Mouse (Mus musculus) midbrain, postnatal 0 days (tissue): ENCODE results near the gene Mxra7. TPM values are rescaled to one million over a fixed set of nuclear protein-coding genes. Genes with fewer than 3 reads are reported as not detected.
A peak's percentile ranks its signal among the peaks of the same experiment; 100 is the strongest.

ENCODE experiments used
- ATAC-seq: fragments of 200-750 bp; cut with Nextera tagmentation; 2 replicates; pipeline ENCODE4 v1.8.0; 2017; ENCODE audit warnings: moderate number of reproducible peaks, mild to moderate bottlenecking, moderate TSS enrichment, moderate library complexity; ENCODE audit not compliant: low FRiP score
- DNase-seq: peaks from one replicate; pipeline ENCODE4 v3.0.0-alpha.2; 2015; ENCODE audit warnings: low spot score
- H3K27ac ChIP-seq: fragments of 300-500 bp; sonication (generic); 2 replicates; pipeline ENCODE4 v1.5.1; 2014; ENCODE audit warnings: low read depth, mild to moderate bottlenecking, low read length, mixed read lengths
- H3K27me3 ChIP-seq: fragments of 300-500 bp; sonication (generic); 2 replicates; pipeline ENCODE4 v1.6.1; 2014; ENCODE audit warnings: low read length, control low read depth, mixed read lengths; ENCODE audit not compliant: insufficient read depth
- H3K36me3 ChIP-seq: fragments of 300-500 bp; sonication (generic); 2 replicates; pipeline ENCODE4 v1.6.1; 2014; ENCODE audit warnings: low read length, control low read depth, mixed read lengths; ENCODE audit not compliant: insufficient read depth
- H3K4me1 ChIP-seq: fragments of 300-500 bp; sonication (generic); 2 replicates; pipeline ENCODE4 v1.6.1; 2014; ENCODE audit warnings: mild to moderate bottlenecking, control low read depth, antibody characterized with exemption, low read length, mixed read lengths; ENCODE audit not compliant: insufficient read depth
- H3K4me2 ChIP-seq: fragments of 300-500 bp; sonication (generic); 2 replicates; pipeline ENCODE4 v1.6.1; 2014; ENCODE audit warnings: low read depth, mild to moderate bottlenecking, low read length, mixed read lengths; ENCODE audit not compliant: poor library complexity, severe bottlenecking
- H3K4me3 ChIP-seq: fragments of 300-500 bp; sonication (generic); 2 replicates; pipeline ENCODE4 v1.5.1; 2014; ENCODE audit warnings: low read depth, mild to moderate bottlenecking, low read length, moderate library complexity
- H3K9ac ChIP-seq: fragments of 300-500 bp; sonication (generic); replicated peaks from 2 replicates; pipeline ENCODE4 v1.6.1; 2014; ENCODE audit warnings: mild to moderate bottlenecking, low read length, moderate library complexity, mixed read lengths; ENCODE audit not compliant: poor library complexity, severe bottlenecking
- H3K9me3 ChIP-seq: fragments of 300-500 bp; sonication (generic); 2 replicates; pipeline ENCODE4 v1.6.1; 2016; ENCODE audit warnings: low read length, control low read depth
- CTCF ChIP-seq: IDR thresholded peaks from 2 replicates; pipeline ENCODE4 v1.5.1; 2016; ENCODE audit warnings: antibody characterized with exemption, mild to moderate bottlenecking
- WGBS: fragments of 180-500 bp; shearing (Covaris S2); extraction: QIAGEN DNeasy Blood & Tissue Kit; methylation state at CpG from one replicate; pipeline ENCODE4 v1.1.7; 2014; 5-methylcytosine and 5-hydroxymethylcytosine counted together
- polyA plus RNA-seq: library from polyadenylated mRNA; unstranded; fragments of >200 nt; fragmentation: Nextera tagmentation; extraction: Ambion mirVana; gene quantifications from 2 replicates; pipeline ENCODE4 v1.2.1, GENCODE M21; 2015
- total RNA-seq: library from RNA; depleted of rRNA; stranded (reverse); fragments of >200 nt; gene quantifications from 2 replicates; pipeline ENCODE4 v1.2.3, GENCODE M21; 2014; rRNA removed

The Mxra7 gene
- total RNA-seq (23.3 and 39.1 TPM in 2 replicates), polyA plus RNA-seq (29.3 and 32.1 TPM in 2 replicates)

DNA sequence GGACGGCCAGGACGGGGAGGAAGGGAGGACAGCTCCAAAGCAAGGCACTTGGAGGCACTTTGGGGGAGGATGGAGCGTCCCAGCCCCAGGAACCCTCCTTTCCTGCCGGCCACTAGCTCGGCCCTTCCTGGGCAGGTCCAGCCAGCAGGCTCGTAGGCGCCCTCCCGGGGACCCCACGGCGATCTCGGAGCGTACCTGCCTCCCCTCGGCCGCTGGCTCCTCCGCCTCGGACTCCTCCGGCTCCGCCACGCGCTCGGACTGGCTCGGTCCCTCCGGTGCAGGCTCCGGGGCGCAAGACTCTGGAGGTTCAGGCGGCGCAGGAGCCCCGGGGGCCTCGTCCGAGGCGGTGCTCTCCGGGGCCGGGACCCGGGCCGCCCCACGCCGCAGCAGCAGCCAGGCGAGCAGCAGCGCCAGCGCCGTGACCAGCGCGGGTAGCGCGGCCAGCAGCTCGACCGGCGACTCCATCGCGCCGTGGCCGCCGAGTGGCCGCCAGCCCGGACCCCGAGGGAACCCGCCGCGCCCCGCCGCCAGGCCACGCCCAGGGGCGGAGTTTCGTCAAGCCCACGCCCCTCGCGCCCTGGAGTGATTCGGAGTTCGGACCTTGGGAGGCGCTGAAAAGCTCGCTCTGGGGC lies at the start of gene Mxra7:
Gene Mxra7, minus strand, starts transcription at position 513 of the 632 bp plus-strand sequence.
- Histone ChIP-seq H3K4me3 (peak within 1 kb of the TSS; percentile 67), H3K4me2 (peak within 1 kb of the TSS; percentile 91), H3K9ac (peak within 1 kb of the TSS; percentile 74), H3K27me3 (no peaks in the 10 kb centered on the region), H3K27ac (peak within 1 kb of the TSS; percentile 57), H3K4me1 (peaks cover 6% of the 10 kb centered on the region; the same call in 1 of the 2 replicates), H3K9me3 (no peaks in the 10 kb centered on the region), H3K36me3 (no peaks in the 10 kb centered on the region)
- ATAC-seq = peak; percentile 53; the same call in 1 of the 2 replicates
- WGBS = 1% methylated on average over 69 of the region's 71 CpGs
- DNase-seq = peak; percentile 66
- TF ChIP-seq CTCF = no peak

DNA sequence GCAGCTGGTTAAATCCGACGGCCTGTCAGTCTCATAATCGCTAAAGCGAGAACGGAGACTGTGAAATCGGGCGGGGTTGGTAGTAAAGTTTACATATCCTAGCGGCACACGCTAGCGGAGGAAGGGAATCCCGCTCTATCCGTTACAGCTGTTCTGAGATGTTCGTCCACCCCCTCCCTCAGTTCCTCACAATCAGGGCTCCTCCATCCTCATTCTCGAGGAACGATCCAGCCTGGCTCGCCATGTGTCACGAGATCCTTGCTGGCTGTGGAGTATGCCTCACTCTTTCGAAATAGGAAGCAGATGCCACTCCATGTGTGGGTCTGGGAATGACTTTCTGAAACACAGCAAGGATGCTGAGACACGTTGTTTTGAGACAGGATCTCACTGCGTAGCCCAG lies 46.1 kb upstream of the Mxra7 start:
- DNase-seq (no peak), ATAC-seq (no peak)
- Histone ChIP-seq H3K9me3 (no peaks in the 10 kb centered on the region), H3K27me3 (no peaks in the 10 kb centered on the region), H3K36me3 (peaks cover 33% of the 10 kb centered on the region), H3K27ac (no peak overlapping the region), H3K9ac (no peak overlapping the region), H3K4me1 (no peaks in the 10 kb centered on the region), H3K4me3 (no peak overlapping the region), H3K4me2 (no peak overlapping the region)
- WGBS = 93% methylated on average over 20 of the region's 20 CpGs
- TF ChIP-seq CTCF = no peak

DNA sequence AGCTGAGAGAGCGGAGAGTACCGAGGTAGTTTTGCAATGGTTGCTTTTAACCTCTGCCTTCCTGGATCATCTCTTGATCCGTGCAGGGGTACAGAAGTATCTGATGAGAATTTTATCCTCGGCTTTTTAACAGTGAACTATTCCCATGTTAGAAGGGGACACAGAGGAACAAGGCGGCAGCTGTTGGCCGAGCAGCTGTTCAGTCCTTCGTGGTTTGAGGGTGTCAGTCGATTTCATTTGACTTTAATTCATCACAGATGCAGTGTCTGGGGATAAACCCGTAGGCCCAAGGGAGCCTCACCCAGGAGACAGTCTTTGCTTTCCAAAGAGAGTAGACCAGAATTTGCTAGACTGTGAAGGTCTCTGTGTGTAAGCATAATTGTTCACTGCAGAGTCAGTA lies 43.7 kb upstream of the Mxra7 start:
- no peaks in the 10 kb centered on the region for H3K27me3 ChIP-seq
- TF ChIP-seq CTCF = no peak
- no peak overlapping the region for H3K4me3 ChIP-seq
- no peaks in the 10 kb centered on the region for H3K9me3 ChIP-seq
- WGBS = 88% methylated on average over 9 of the region's 9 CpGs
- no peak overlapping the region for H3K9ac ChIP-seq
- no peak overlapping the region for H3K4me2 ChIP-seq
- no peak overlapping the region for H3K27ac ChIP-seq
- DNase-seq = no peak
- ATAC-seq = no peak
- H3K4me1 ChIP-seq = no peaks in the 10 kb centered on the region
- H3K36me3 ChIP-seq = peaks cover 43% of the 10 kb centered on the region

DNA sequence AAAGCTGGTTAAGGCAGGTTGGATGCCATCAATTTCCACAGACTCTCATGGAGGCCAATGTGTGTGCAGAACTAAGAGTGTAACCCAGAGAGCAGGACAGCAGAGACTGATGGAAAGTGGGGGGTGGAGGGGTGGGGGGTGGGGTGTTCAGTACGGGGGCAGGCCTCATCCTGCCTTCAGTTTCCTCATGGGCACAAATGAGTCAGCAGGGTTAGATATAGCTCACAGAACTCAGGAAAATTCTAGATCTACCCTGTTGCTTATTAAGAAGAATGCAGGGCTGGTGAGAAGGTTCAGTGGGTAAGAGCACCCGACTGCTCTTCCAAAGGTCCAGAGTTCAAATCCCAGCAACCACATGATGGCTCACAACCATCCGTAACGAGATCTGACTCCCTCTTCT lies 41.8 kb upstream of the Mxra7 start:
- no peaks in the 10 kb centered on the region for H3K27me3 ChIP-seq
- H3K9ac ChIP-seq = no peak overlapping the region
- no peak overlapping the region for H3K4me3 ChIP-seq
- H3K4me2 ChIP-seq = no peak overlapping the region
- no peaks in the 10 kb centered on the region for H3K4me1 ChIP-seq
- TF ChIP-seq CTCF = no peak
- WGBS = 92% methylated on average over 4 of the region's 4 CpGs
- H3K9me3 ChIP-seq = no peaks in the 10 kb centered on the region
- DNase-seq = no peak
- no peak for ATAC-seq
- no peak overlapping the region for H3K27ac ChIP-seq
- H3K36me3 ChIP-seq = peaks cover 59% of the 10 kb centered on the region

DNA sequence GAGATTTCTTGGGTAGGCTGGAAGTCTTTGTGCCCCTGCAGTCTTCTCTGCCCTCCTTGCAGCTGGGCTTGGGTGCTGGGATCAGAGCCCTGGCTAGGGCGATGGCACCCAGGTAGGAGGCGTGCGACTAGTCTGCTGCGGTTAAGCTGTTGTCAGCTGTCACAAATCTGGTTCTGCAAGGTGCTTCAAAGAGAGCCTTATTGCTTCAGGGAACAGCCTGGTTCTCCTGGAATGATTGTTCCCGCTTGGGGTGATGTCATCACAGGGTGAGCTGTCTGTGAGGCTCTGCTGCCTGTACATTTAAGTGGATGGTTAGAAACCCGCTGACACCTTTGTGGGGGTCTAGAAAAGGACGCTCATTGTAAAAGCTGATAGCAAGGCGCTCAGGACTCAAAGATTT lies 41.4 kb upstream of the Mxra7 start:
- H3K4me3 ChIP-seq = no peak overlapping the region
- no peaks in the 10 kb centered on the region for H3K27me3 ChIP-seq
- H3K36me3 ChIP-seq = peaks cover 59% of the 10 kb centered on the region
- no peak for ATAC-seq
- no peak overlapping the region for H3K9ac ChIP-seq
- H3K9me3 ChIP-seq = no peaks in the 10 kb centered on the region
- TF ChIP-seq CTCF = no peak
- WGBS = 82% methylated on average over 8 of the region's 8 CpGs
- no peak for DNase-seq
- H3K27ac ChIP-seq = no peak overlapping the region; the same call in 1 of the 2 replicates
- H3K4me1 ChIP-seq = no peaks in the 10 kb centered on the region
- no peak overlapping the region for H3K4me2 ChIP-seq

DNA sequence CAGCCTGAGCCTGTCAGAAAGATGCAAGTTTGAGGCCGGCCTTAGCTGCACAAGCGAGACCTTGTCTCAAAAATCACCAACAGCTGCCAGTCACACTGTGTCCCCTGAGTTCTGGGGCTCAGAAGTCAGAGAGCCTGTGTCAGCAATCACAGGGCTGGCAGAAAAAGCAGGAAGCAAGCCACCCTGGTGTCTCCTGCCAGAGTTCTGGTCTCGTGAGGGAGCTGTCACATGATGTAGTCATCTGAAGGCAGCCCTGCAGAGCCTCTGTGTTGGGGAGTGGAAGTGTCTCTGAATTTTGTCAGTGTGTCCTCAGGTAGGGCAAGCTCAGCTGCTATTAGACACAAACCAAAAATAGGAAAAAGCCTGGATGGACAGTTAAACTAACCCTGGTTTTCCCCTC lies 40.3 kb upstream of the Mxra7 start:
- ATAC-seq (no peak), DNase-seq (no peak)
- Histone ChIP-seq H3K36me3 (peaks cover 57% of the 10 kb centered on the region), H3K27me3 (no peaks in the 10 kb centered on the region), H3K27ac (no peak overlapping the region), H3K4me3 (no peak overlapping the region), H3K9me3 (no peaks in the 10 kb centered on the region), H3K4me1 (no peaks in the 10 kb centered on the region), H3K4me2 (no peak overlapping the region), H3K9ac (no peak overlapping the region)
- WGBS = 72% methylated on average over 3 of the region's 3 CpGs
- no peak for TF ChIP-seq CTCF
